Mouse (Mus musculus) G1E (cell line): ENCODE data around the gene Vnn1.

ENCODE experiments used
- CTCF ChIP-seq: IDR thresholded peaks from 2 replicates; pipeline ENCODE4 v1.5.1; 2012; ENCODE audit warnings: low read depth, low read length, inconsistent platforms, mixed read lengths
- GATA1 ChIP-seq: IDR thresholded peaks from 2 replicates; pipeline ENCODE4 v1.6.1; 2012; ENCODE audit warnings: borderline replicate concordance, low read length, inconsistent platforms, mixed read lengths
- GATA2 ChIP-seq: IDR thresholded peaks from 2 replicates; pipeline ENCODE4 v1.6.1; 2012; ENCODE audit warnings: low read depth, low read length, inconsistent platforms, borderline replicate concordance
- POLR2AphosphoS5 ChIP-seq: IDR thresholded peaks from 2 replicates; pipeline ENCODE4 v1.6.1; 2012; ENCODE audit warnings: low read depth, low read length, inconsistent platforms; ENCODE audit not compliant: insufficient replicate concordance

- TF ChIP-seq GATA1 (no peak), CTCF (no peak), POLR2AphosphoS5 (no peak), GATA2 (no peak)
Observed at GRCm38 (mm10) chr10:23852096-23852495, 42.4 kb upstream of the Vnn1 start.
